Mouse (Mus musculus) liver, adult 2 months (tissue): ENCODE results near the gene Cd274. TPM values are rescaled to one million over a fixed set of nuclear protein-coding genes. Genes with fewer than 3 reads are reported as not detected.
A peak's percentile ranks its signal among the peaks of the same experiment; 100 is the strongest.

Experiments used
- DNase-seq: peaks from one replicate; pipeline ENCODE4 v3.0.0-alpha.2; 2011; ENCODE audit warnings: low read depth, low spot score; ENCODE audit errors: extremely low read depth
- H3K27ac ChIP-seq: fragments of 200-500 bp; replicated peaks from 2 replicates; pipeline ENCODE4 v1.5.1; 2012; ENCODE audit warnings: low read depth, mild to moderate bottlenecking, control low read depth, inconsistent platforms, low read length; ENCODE audit not compliant: insufficient read depth
- H3K27me3 ChIP-seq: fragments of 200-500 bp; 2 replicates; pipeline ENCODE4 v1.6.1; 2012; ENCODE audit warnings: mild to moderate bottlenecking, moderate library complexity, low read length, inconsistent platforms; ENCODE audit not compliant: control insufficient read depth, insufficient read depth
- H3K36me3 ChIP-seq: fragments of 200-500 bp; 2 replicates; pipeline ENCODE4 v1.6.1; 2012; ENCODE audit warnings: low read length, inconsistent platforms; ENCODE audit not compliant: control insufficient read depth, insufficient read depth
- H3K4me1 ChIP-seq: fragments of 200-500 bp; 2 replicates; pipeline ENCODE4 v1.6.1; 2011; ENCODE audit warnings: low read length; ENCODE audit not compliant: control insufficient read depth, insufficient read depth
- H3K4me3 ChIP-seq: fragments of 200-500 bp; 2 replicates; pipeline ENCODE4 v1.5.1; 2011; ENCODE audit warnings: low read depth, mild to moderate bottlenecking, control low read depth, low read length, moderate library complexity; ENCODE audit not compliant: insufficient read depth
- H3K79me2 ChIP-seq: fragments of 200-500 bp; 2 replicates; pipeline ENCODE4 v1.6.1; 2012; ENCODE audit warnings: inconsistent platforms, mild to moderate bottlenecking, low read length, moderate library complexity; ENCODE audit not compliant: control insufficient read depth, insufficient read depth
- H3K9ac ChIP-seq: fragments of 200-500 bp; 2 replicates; pipeline ENCODE4 v1.6.1; 2012; ENCODE audit warnings: low read depth, mild to moderate bottlenecking, control low read depth, inconsistent platforms, low read length
- CTCF ChIP-seq: fragments of 200-500 bp; IDR thresholded peaks from 2 replicates; pipeline ENCODE4 v1.5.1; 2011; ENCODE audit warnings: low read depth, low read length, control low read depth
- POLR2A ChIP-seq: fragments of 200-500 bp; IDR thresholded peaks from 2 replicates; pipeline ENCODE4 v1.6.1; 2011; ENCODE audit warnings: low read length, control low read depth; ENCODE audit not compliant: insufficient read depth; ENCODE audit errors: extremely low read depth
- WGBS: fragments of 180-500 bp; shearing (Covaris S2); methylation state at CpG from one replicate; pipeline ENCODE4 v1.1.7; 2018; 5-methylcytosine and 5-hydroxymethylcytosine counted together
- polyA plus RNA-seq: library from polyadenylated mRNA; depleted of rRNA; stranded (reverse); fragments of >200 nt; gene quantifications from 2 replicates; pipeline ENCODE4 v1.2.3, GENCODE M21; 2012; rRNA removed
- total RNA-seq: library from RNA; depleted of rRNA; stranded (reverse); fragments of >200 nt; gene quantifications from 2 replicates; pipeline ENCODE4 v1.2.3, GENCODE M21; 2014; rRNA removed

Gene Cd274
- total and polyA plus RNA-seq, 2 experiments: 1.2 to 2.1 TPM

DNA sequence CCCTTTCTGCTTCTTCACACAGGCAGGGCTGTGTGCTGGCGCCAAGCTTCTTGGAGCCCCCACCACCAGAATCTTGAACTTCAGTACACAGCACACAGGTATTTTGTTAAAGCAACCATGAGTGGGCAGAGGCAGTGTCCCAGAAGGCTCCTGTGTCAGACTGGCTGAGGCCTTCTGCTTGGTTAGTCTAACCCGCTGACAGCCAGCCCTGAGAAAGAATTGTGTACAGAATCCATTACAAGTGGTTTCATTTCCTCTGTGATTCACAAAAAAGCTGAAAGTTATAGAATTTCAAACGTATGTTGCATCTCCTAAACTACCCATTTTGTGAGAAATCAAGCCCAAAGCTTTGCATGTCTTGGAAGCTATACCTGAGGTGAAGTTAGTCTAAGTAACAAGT, 63.3 kb downstream of the Cd274 start:
- Histone ChIP-seq H3K27me3 (no peaks in the 10 kb centered on the region), H3K27ac (no peak overlapping the region; the same call in 1 of the 2 replicates), H3K9ac (no peak overlapping the region), H3K4me3 (no peak overlapping the region), H3K4me1 (no peaks in the 10 kb centered on the region), H3K79me2 (no peaks in the 10 kb centered on the region), H3K36me3 (no peaks in the 10 kb centered on the region)
- no peak for TF ChIP-seq CTCF
- TF ChIP-seq POLR2A: no peak
- 83% methylated on average over 3 of the region's 3 CpGs for WGBS
- DNase-seq: no peak

DNA sequence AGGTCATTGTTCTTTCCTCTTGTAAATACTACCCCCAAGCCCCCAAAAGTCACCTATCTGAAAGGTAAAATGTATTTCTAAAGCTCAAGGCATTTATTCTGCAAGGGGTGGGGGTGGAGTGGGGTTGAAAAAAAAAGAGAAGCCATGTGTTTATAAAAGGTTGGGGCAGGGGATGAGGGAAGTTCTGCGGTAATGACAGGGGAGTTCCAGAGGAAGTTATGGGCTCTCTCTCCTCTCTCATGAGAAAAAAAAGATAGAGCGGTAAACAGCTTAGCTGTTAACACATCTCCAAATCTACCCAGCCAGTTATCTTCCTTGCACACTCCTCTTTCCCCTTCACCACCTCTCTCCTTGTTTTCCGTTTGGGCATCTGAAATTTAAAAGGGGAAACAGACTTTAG, 63.7 kb downstream of the Cd274 start:
- H3K27ac ChIP-seq: no peak overlapping the region
- WGBS: 74% methylated on average over 3 of the region's 3 CpGs

DNA sequence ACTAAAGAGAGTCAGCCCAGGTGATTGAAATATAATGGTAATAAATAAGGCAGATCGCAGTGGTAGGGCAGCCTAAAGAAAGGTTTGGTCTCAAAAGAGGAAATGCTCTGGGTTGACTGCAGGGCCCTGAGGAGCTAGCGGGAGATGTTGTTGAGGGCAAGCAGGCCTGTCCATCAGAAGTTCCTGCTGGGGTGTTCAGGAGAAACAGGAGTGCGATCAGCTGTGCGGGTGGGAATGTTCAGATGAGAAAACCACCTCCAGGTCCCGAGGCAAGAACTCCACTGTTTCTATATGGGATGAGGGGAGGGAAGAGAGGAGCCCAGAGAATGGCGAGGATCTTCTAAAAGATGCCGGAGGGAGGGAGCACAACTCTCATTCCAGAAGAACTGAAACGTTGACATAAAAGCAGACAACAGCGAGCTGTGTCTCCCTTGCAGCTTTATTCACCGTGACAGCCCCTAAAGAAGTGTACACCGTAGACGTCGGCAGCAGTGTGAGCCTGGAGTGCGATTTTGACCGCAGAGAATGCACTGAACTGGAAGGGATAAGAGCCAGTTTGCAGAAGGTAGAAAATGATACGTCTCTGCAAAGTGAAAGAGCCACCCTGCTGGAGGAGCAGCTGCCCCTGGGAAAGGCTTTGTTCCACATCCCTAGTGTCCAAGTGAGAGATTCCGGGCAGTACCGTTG, 69.7 kb downstream of the Cd274 start:
- no peak overlapping the region for H3K9ac ChIP-seq
- no peak for TF ChIP-seq POLR2A
- no peak for TF ChIP-seq CTCF
- no peaks in the 10 kb centered on the region for H3K27me3 ChIP-seq
- whole genome bisulfite sequencing: 87% methylated on average over 18 of the region's 18 CpGs
- H3K79me2 ChIP-seq: no peaks in the 10 kb centered on the region
- no peaks in the 10 kb centered on the region for H3K4me1 ChIP-seq
- H3K4me3 ChIP-seq: no peak overlapping the region
- no peaks in the 10 kb centered on the region for H3K36me3 ChIP-seq
- H3K27ac ChIP-seq: no peak overlapping the region
- no peak for DNase-seq

More for the DNA sequence above, 63.7 kb downstream of the Cd274 start:
- no peak overlapping the region for H3K9ac ChIP-seq
- no peaks in the 10 kb centered on the region for H3K27me3 ChIP-seq
- DNase-seq: peak; percentile 31
- TF ChIP-seq CTCF (no peak), POLR2A (no peak)
- H3K4me1 ChIP-seq: no peaks in the 10 kb centered on the region
- H3K4me3 ChIP-seq: no peak overlapping the region
- H3K79me2 ChIP-seq: no peaks in the 10 kb centered on the region
- H3K36me3 ChIP-seq: no peaks in the 10 kb centered on the region

Other genes starting within 250 kb of the Cd274 start
- gene Jak2, start 115.6 kb upstream of the Cd274 start, total RNA-seq: 11.9 and 13.0 TPM in 2 replicates
- 1.6 and 2.1 TPM in 2 replicates for gene Jak2, start 115.6 kb upstream of the Cd274 start, polyA plus RNA-seq
- gene Insl6, start 42.1 kb upstream of the Cd274 start, total RNA-seq: 0.20 and 1.2 TPM in 2 replicates
- 0.13 and 0.66 TPM in 2 replicates for gene Insl6, start 42.1 kb upstream of the Cd274 start, polyA plus RNA-seq
- not detected in 2 replicates for gene Rln1, start 32.8 kb upstream of the Cd274 start, total RNA-seq
- not detected in 2 replicates for gene Rln1, start 32.8 kb upstream of the Cd274 start, polyA plus RNA-seq
- 11.5 and 14.0 TPM in 2 replicates for gene Plgrkt, start 65 bp upstream of the Cd274 start, total RNA-seq
- gene Plgrkt, start 65 bp upstream of the Cd274 start, polyA plus RNA-seq: 9.4 and 14.8 TPM in 2 replicates
- gene Pdcd1lg2, start 43.5 kb downstream of the Cd274 start, total RNA-seq: 0.13 and 0.18 TPM in 2 replicates
- gene Pdcd1lg2, start 43.5 kb downstream of the Cd274 start, polyA plus RNA-seq: 0.05 and 0.11 TPM in 2 replicates
- gene Ric1, start 154.8 kb downstream of the Cd274 start, total RNA-seq: 39.3 and 41.5 TPM in 2 replicates
- gene Ric1, start 154.8 kb downstream of the Cd274 start, polyA plus RNA-seq: 4.7 and 5.4 TPM in 2 replicates